Mouse (Mus musculus) cerebellum, postnatal 25 days (tissue): ENCODE results near the gene Tmem131.

Experiments
- DNase-seq, 2 experiments: peaks; one replicate each; pipeline ENCODE4 v3.0.0; 2021; ENCODE audit warnings: mixed read lengths in 2 of 2

Gene Tmem131

GRCm38 (mm10) chr1:36768786-36769185 lies 174.7 kb downstream of the Tmem131 start:
- DNase-seq = no peak

GRCm38 (mm10) chr1:36767321-36767720 lies 176.1 kb downstream of the Tmem131 start:
- DNase-seq = no peak

GRCm38 (mm10) chr1:36766431-36767205 lies 176.8 kb downstream of the Tmem131 start:
- no peak for DNase-seq

- DNase-seq = no peak
These were observed 181.9 kb downstream of the Tmem131 start, which contains the start of gene Zap70 for GRCm38 (mm10) chr1:36761568-36761967. TSS of gene Zap70 (plus strand) at chr1:36761798.

- DNase-seq = no peak
These were observed 182.4 kb downstream of the Tmem131 start for GRCm38 (mm10) chr1:36761061-36761460.

- DNase-seq = no peak
These were observed 183.1 kb downstream of the Tmem131 start for GRCm38 (mm10) chr1:36760401-36760800.

GRCm38 (mm10) chr1:36759076-36759475 lies 184.4 kb downstream of the Tmem131 start:
- no peak for DNase-seq

- no peak for DNase-seq
These were observed 184.9 kb downstream of the Tmem131 start for GRCm38 (mm10) chr1:36758553-36758952.

- no peak for DNase-seq
These were observed 189.4 kb downstream of the Tmem131 start for GRCm38 (mm10) chr1:36753932-36754675.

- peak; percentile 42 to 66 for DNase-seq
These were observed 197.0 kb downstream of the Tmem131 start for GRCm38 (mm10) chr1:36746452-36746851.

GRCm38 (mm10) chr1:36745661-36746060 lies 197.8 kb downstream of the Tmem131 start:
- DNase-seq = no peak

GRCm38 (mm10) chr1:36744268-36744944 lies 199.1 kb downstream of the Tmem131 start:
- DNase-seq = peak; percentile 86 to 89

- DNase-seq = no peak
These were observed 200.4 kb downstream of the Tmem131 start for GRCm38 (mm10) chr1:36743046-36743445.
